Mouse (Mus musculus): ENCODE results near the gene Shank2. TPM values are rescaled to one million over a fixed set of nuclear protein-coding genes. Genes with fewer than 3 reads are reported as not detected.

The Shank2 gene
- total and polyA plus RNA-seq, 3 experiments: not detected

DNA sequence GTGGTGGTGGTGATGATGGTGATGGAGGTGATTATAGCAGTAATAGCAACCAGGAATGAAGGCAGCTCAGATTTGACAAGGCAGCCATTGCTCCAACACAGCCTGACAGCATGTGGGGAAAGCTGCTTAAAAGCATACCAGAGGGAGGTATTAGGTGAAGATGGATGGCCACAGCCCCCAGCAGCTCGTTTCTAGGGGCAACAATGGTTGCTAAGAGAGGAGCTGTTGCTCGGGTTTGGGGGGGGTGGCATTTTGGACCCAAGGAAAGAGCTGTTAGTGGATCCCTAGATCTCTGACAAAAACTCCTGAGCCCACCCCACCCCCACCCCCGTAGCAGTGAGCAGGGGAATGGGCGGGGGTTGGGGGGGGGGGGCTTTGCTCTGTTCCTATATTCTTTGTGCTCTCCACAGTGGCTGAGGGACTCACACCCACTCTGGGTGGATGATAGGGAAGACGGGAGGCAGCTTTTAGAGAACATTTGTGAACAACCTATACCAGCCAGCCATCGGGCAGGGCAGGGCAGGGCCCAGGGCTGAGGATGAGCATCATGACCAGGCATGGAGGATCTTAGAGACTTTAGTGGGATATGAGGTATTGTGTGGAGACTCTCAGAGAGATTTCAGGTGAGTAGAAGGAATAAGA, 377.6 kb downstream of the Shank2 start:
- Histone ChIP-seq H3K27ac (ENCODE audit: insufficient read depth, low read depth) (no peak overlapping the region), H3K9me3 (replicated peaks; ENCODE audit: low read length) (no peaks in the 10 kb centered on the region), H3K4me1 (ENCODE audit: control insufficient read depth in 1 of 2, insufficient read depth in 2 of 2) (no peaks in the 10 kb centered on the region), H3K27me3 (replicated peaks) (peaks cover 89% of the 10 kb centered on the region), H3K9ac (ENCODE audit: insufficient read depth, low read depth) (no peak overlapping the region), H3K79me2 (replicated peaks; ENCODE audit: control insufficient read depth, extremely low read depth, insufficient read depth, poor library complexity, severe bottlenecking) (no peaks in the 10 kb centered on the region), H3K4me3 (replicated peaks in 1 of 3; ENCODE audit: low read depth in 2 of 3, low read length in 2 of 3, poor library complexity in 1 of 3) (no peak overlapping the region), H3K4me2 (ENCODE audit: insufficient read depth, low read depth, poor library complexity, severe bottlenecking) (no peak overlapping the region), H3K36me3 (replicated peaks in 1 of 2; ENCODE audit: control insufficient read depth in 1 of 2, insufficient read depth in 1 of 2, low read length in 1 of 2) (no peaks in the 10 kb centered on the region)
- in situ Hi-C loops (cut with MboI; ENCODE audit: low pct_ligation_motif_present, low pct_unique_long_range_greater_than_20kb, low sequenced_read_pairs) (no loop called here), dilution Hi-C loops (cut with MboI; ENCODE audit: extremely low pct_ligation_motif_present, extremely low pct_unique_long_range_greater_than_20kb, low sequenced_read_pairs) (no loop called here)
- TF ChIP-seq TBP (conservative IDR thresholded peaks at IDR 0.05; ENCODE audit: low read depth, low read length): no peak
- TF ChIP-seq PAX5 (IDR thresholded peaks at IDR 0.05; ENCODE audit: low read length): no peak
- no peak for TF ChIP-seq MAX (IDR thresholded peaks at IDR 0.05; ENCODE audit: low read length)
- no peak for TF ChIP-seq USF1 (IDR thresholded peaks at IDR 0.05; ENCODE audit: low read depth, low read length)
- no peak for TF ChIP-seq RCOR1 (conservative IDR thresholded peaks at IDR 0.05; ENCODE audit: low read depth, low read length)
- TF ChIP-seq POLR2AphosphoS2 (IDR thresholded peaks at IDR 0.05; ENCODE audit: low read depth, low read length): no peak
- TF ChIP-seq GABPA (IDR thresholded peaks at IDR 0.05; ENCODE audit: insufficient replicate concordance, low read depth, low read length): no peak
- no peak for TF ChIP-seq ZMIZ1 (IDR thresholded peaks at IDR 0.05; ENCODE audit: low read depth, low read length)
- TF ChIP-seq KAT2A (IDR thresholded peaks at IDR 0.05; ENCODE audit: insufficient replicate concordance, low read length): no peak
- TF ChIP-seq RAD21 (IDR thresholded peaks at IDR 0.05; ENCODE audit: low read depth, low read length): no peak
- TF ChIP-seq CTCF (conservative IDR thresholded peaks at IDR 0.05 in 1 of 2, IDR thresholded peaks at IDR 0.05 in 1 of 2; ENCODE audit: low read depth in 2 of 2, low read length in 2 of 2): no peak
- TF ChIP-seq TCF12 (IDR thresholded peaks at IDR 0.05; ENCODE audit: low read depth, low read length): no peak
- no peak for TF ChIP-seq HCFC1 (IDR thresholded peaks at IDR 0.05; ENCODE audit: low read depth, low read length)
- no peak for TF ChIP-seq USF2 (conservative IDR thresholded peaks at IDR 0.05; ENCODE audit: low read depth, low read length)
- no peak for TF ChIP-seq MAZ (IDR thresholded peaks at IDR 0.05; ENCODE audit: low read depth, low read length)
- no peak for TF ChIP-seq ELF1 (IDR thresholded peaks at IDR 0.05; ENCODE audit: low read depth, low read length)
- no peak for TF ChIP-seq JUND (conservative IDR thresholded peaks at IDR 0.05; ENCODE audit: low read depth, low read length)
- no peak for TF ChIP-seq UBTF (IDR thresholded peaks at IDR 0.05; ENCODE audit: low read depth, low read length)
- no peak for TF ChIP-seq ETS1 (conservative IDR thresholded peaks at IDR 0.05; ENCODE audit: low read depth, low read length)
- TF ChIP-seq SIN3A (IDR thresholded peaks at IDR 0.05; ENCODE audit: low read length): no peak
- no peak for DNase-seq (ENCODE audit: extremely low read depth)

DNA sequence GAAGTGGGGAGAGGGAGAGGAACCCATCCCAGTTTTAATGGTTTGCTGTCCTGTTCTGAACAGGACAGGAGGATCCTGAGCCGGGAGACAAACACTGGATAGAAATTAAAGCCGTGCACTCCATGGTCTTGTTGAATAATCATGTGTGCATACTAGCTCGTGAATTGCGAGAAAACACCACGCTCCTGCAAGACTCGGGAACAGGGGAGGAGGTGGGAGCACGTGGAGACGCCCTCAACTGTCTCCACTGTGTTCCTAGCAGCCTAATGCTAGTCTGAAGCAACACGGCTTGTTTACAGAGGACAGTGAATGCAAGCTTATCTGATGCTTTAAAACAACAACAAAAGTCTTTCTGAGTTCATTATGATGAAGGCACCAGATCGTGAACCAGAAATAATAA, 379.9 kb downstream of the Shank2 start:
- no peak overlapping the region for H3K4me2 ChIP-seq (ENCODE audit: insufficient read depth, low read depth, poor library complexity, severe bottlenecking)
- H3K79me2 ChIP-seq (replicated peaks; ENCODE audit: control insufficient read depth, extremely low read depth, insufficient read depth, poor library complexity, severe bottlenecking): no peaks in the 10 kb centered on the region
- H3K27me3 ChIP-seq (replicated peaks): peaks cover 89% of the 10 kb centered on the region
- dilution Hi-C loops (cut with MboI; ENCODE audit: extremely low pct_ligation_motif_present, extremely low pct_unique_long_range_greater_than_20kb, low sequenced_read_pairs) (no loop called here), in situ Hi-C loops (cut with MboI; ENCODE audit: low pct_ligation_motif_present, low pct_unique_long_range_greater_than_20kb, low sequenced_read_pairs) (no loop called here)
- H3K4me3 ChIP-seq (replicated peaks in 1 of 3; ENCODE audit: low read depth in 2 of 3, low read length in 2 of 3, poor library complexity in 1 of 3): no peak overlapping the region
- no peaks in the 10 kb centered on the region for H3K4me1 ChIP-seq (ENCODE audit: control insufficient read depth in 1 of 2, insufficient read depth in 2 of 2)
- H3K9ac ChIP-seq (ENCODE audit: insufficient read depth, low read depth): no peak overlapping the region
- no peak overlapping the region for H3K27ac ChIP-seq (ENCODE audit: insufficient read depth, low read depth)
- H3K36me3 ChIP-seq (replicated peaks in 1 of 2; ENCODE audit: control insufficient read depth in 1 of 2, insufficient read depth in 1 of 2, low read length in 1 of 2): no peaks in the 10 kb centered on the region
- TF ChIP-seq IRF4 (IDR thresholded peaks at IDR 0.05; ENCODE audit: low read depth, low read length): no peak
- TF ChIP-seq SMC3 (IDR thresholded peaks at IDR 0.05; ENCODE audit: low read depth, low read length): no peak
- TF ChIP-seq UBTF (IDR thresholded peaks at IDR 0.05; ENCODE audit: low read depth, low read length): no peak
- no peak for TF ChIP-seq ETS1 (conservative IDR thresholded peaks at IDR 0.05; ENCODE audit: low read depth, low read length)
- TF ChIP-seq RCOR1 (conservative IDR thresholded peaks at IDR 0.05; ENCODE audit: low read depth, low read length): no peak
- TF ChIP-seq CTCF (conservative IDR thresholded peaks at IDR 0.05 in 1 of 2, IDR thresholded peaks at IDR 0.05 in 1 of 2; ENCODE audit: low read depth in 2 of 2, low read length in 2 of 2): no peak
- no peak for TF ChIP-seq CHD2 (IDR thresholded peaks at IDR 0.05; ENCODE audit: low read length)
- no peak for TF ChIP-seq GABPA (IDR thresholded peaks at IDR 0.05; ENCODE audit: insufficient replicate concordance, low read depth, low read length)
- TF ChIP-seq TCF12 (IDR thresholded peaks at IDR 0.05; ENCODE audit: low read depth, low read length): no peak
- TF ChIP-seq JUND (conservative IDR thresholded peaks at IDR 0.05; ENCODE audit: low read depth, low read length): no peak
- TF ChIP-seq USF2 (conservative IDR thresholded peaks at IDR 0.05; ENCODE audit: low read depth, low read length): no peak
- TF ChIP-seq JUN (IDR thresholded peaks at IDR 0.05; ENCODE audit: insufficient read depth, low read depth, low read length): no peak
- TF ChIP-seq MYC (IDR thresholded peaks at IDR 0.05; ENCODE audit: low read depth, low read length): no peak
- TF ChIP-seq EP300 (IDR thresholded peaks at IDR 0.05; ENCODE audit: low read length): no peak
- TF ChIP-seq ZNF384 (IDR thresholded peaks at IDR 0.05; ENCODE audit: low read depth, low read length): no peak
- no peak for TF ChIP-seq MAX (IDR thresholded peaks at IDR 0.05; ENCODE audit: low read length)
- TF ChIP-seq CHD1 (IDR thresholded peaks at IDR 0.05; ENCODE audit: low read depth, low read length): no peak
- TF ChIP-seq MAFK (IDR thresholded peaks at IDR 0.05; ENCODE audit: insufficient replicate concordance, low read length): no peak
- no peaks in the 10 kb centered on the region for H3K9me3 ChIP-seq (replicated peaks; ENCODE audit: low read length)
- no peak for DNase-seq (ENCODE audit: extremely low read depth)
